Mouse (Mus musculus): ENCODE results near the gene Aars.
"Not testable (repeated sequence)": the region's sequence is repeated elsewhere in the genome, so short reads cannot be mapped to it uniquely, and the experiment has no call there.

Gene Aars

DNA sequence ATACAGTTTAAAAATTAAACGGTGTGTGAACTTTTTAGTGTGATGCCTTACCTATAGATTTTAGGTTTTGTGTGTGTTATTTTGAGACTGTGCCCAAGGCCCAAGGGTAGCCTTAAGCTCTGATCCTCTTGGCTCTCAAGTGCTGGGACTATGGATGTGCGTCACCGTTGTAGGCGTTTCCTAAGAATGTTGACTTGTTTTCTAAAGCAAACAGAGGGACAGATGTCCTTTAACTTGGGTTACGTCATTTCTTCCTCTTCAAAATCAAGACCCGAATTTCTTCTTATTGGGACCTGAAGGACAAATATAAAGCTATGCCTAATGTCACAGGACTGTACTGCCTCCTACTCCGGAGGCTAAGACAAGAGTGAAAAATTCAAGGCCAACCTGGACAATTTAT is at the start of gene Aars:
Gene Aars, plus strand, starts transcription at position 229 of the 400 bp plus-strand sequence.
- in situ Hi-C loops (cut with MseI, MboI): no loop called here

DNA sequence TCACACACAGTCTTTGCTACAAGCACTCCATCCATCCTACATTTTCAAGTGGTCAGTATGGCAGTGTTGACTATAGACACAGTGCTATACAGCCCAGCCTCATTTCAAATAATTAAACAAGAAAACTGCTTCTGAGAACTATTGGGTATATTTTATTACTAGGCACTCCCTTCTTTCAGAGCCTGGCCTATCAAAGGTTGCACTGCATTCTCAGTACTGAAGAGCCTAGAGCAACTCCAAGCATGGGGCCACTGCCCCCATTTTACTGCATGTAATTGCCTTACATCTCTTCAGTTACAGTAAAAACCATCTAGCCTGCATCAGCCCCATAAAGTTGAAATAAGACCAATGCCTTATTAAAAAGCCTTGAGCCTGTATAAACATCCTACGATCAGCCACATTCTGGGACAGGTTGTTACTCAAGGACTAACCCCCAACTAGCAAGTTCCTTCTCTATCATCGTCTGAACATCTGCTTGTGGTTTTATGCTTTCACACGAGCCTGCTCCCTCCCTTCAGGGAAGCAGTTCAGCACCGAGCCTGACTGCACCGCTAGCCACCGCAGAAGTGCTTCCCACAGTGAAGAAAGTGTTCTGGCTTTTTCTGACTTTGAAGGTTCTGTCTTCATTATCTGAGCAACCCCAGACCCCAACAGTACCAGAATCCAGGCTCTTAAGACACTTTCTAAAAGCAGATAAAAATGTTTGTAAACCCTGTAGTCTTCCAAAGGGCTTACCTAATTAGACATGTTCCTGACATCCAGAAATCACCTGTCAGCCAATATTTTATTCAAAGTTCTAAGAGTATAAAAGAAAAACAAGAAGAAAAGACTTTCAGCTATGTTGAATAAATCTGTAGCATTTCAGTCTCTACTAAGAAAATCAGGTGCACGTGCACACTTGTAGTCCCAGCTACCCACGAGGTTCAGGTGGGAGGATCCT is 44.9 kb upstream of the Aars start:
- in situ Hi-C loops (cut with MseI, MboI): no loop called here

DNA sequence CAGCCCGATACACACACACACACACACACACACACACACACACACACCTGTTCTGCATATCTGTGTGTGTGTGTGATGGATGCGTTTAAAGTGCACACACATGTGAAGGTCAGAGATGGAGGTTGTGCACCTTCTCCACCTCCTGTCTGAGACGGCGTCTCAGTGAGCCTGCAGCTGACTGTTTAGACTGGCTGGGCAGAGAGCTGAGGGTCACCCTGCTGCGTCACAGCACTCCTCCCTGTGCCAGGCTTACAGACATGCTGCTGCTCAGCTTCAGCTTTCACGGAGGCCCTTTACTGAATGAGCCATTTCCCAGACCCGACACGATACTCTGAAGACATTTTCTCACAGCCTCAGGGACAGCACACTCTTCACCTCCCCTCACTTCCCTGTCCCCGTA is 42.9 kb upstream of the Aars start:
- in situ Hi-C loops (cut with MseI, MboI): no loop called here

DNA sequence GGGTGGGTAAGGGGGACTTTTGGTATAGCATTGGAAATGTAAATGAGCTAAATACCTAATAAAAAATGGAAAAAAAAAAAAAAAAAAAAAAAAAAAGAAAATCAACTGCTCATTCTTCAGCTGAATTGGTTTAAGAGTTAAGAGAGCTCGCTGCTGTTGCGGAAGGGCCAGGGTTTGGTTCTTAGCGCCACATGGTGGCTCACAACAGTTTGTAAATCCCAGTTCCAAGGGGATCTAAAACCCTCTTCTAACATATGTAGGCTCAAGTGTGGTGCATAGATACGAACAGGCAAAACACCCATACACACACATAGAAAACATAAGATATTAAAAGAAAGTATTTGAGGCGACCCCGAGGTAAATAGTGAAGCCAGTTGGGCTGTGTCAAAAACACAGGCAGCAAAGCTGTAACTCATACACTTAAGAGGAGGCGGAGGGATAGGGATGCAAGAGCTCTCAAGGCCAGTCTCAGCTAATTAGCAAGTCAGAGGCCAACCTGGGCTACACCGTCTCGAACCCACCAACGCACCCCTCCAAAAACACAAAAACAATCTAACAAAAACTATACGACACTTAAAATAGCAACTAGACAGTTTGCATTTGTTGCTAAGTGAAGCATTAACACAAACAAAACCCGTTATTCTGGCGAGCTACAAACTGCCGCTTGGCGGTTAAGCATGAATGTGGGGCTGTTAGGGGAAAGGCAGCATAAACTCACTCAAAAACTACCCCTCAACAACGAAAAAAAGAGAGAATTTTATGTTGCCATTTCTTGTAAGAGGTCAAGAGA is 36.1 kb upstream of the Aars start:
- in situ Hi-C loops (cut with MseI, MboI): no loop called here

DNA sequence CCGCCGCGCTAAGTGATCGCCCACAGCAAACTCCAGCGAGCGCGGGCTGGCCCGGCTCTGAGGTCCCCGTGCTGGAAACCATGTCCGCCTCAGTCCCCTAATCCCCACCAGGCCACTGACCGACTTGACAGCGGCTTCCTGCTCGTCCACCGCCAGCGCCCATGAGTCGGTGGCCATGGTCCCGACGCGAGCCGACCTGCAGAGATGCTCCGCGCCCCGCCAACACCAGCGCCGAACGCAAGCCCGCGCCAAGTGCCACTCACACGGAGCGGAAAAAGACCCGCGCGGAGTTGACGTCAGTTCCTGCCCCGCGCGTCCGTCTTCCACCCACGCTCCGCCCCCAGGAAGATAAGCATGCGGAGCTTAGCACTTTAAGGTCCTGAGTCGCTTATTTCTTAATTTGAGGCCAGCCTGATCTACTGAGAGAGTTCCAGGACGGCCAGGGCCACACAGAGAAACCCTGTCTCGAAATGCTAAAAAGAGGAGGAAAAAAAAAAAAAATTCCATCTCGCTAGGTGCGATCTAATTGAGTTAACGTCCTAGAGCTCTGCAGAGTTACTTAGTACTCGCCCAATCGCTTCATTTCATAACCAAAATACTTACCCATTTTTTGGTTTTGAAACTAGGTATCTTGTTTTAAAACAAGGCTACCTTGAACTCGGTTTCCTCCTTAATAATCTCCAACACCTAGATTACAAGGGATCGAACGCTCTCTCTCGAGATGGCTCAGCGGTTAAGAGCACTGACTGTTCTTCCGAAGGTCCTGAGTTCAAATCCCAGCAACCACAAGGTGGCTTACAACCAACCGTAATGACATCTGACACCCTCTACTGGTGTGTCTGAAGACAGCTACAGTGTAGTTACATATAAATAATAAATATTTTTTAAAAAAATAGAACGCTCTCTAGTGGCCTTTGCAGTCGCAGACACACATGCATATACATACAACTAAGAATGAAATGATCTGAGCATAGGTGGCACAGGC is 35.1 kb upstream of the Aars start, which contains the start of gene Ddx19a:
Gene Ddx19a, minus strand, starts transcription at position 254 of the 985 bp plus-strand sequence.
- in situ Hi-C loops (cut with MseI, MboI): no loop called here

DNA sequence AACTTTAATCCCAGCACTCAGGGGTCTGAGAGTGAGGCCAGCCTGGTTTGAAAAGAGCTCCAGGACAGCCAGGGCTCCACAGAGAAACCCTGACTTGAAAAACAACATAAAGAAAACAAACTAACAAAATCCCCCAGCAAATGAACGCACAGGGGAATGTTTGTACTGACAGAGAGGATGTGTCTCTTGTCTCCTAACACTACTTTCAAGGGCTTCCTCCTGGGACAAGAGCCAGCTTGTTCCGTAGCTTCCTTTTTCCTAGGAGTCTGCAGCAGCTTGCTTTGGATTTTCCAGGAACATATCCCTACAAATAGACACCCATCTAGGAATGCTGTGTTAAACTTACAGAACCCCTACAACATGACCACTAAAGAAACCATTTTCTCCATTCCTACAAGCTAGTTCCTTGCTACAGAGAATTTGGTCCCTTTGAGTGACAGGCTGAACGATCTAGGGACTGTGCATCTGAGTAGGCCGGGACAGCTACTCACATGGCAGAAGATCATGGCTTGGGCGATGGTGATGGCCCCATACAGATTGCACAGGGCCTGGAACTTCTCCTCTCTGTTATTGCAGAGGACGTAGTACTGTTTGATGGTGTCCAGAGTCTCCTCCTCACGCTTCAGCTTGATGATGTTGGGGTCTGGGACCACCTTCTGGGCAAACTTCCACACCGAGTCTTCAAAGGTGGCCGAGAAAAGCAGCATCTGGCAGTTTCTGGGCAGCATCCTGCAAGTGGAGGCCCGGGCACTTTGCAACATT is 22.5 kb upstream of the Aars start:
- in situ Hi-C loops (cut with MseI, MboI): not testable (repeated sequence)

DNA sequence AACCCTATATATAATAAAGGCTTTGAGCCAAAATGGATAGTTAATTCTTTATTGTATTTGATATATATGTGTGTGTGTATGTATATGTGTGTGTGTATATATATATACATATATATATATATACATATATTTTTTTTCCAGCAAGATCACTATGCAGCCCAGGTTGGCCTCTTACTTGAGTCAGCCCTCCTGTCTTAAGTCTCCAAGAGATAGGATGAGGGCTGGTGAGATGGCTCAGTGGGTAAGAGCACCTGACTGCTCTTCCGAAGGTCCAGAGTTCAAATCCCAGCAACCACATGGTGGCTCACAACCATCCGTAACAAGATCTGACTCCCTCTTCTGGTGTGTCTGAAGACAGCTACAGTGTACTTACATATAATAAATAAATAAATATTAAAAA is 6.3 kb upstream of the Aars start:
- in situ Hi-C loops (cut with MseI, MboI): not testable (repeated sequence)

DNA sequence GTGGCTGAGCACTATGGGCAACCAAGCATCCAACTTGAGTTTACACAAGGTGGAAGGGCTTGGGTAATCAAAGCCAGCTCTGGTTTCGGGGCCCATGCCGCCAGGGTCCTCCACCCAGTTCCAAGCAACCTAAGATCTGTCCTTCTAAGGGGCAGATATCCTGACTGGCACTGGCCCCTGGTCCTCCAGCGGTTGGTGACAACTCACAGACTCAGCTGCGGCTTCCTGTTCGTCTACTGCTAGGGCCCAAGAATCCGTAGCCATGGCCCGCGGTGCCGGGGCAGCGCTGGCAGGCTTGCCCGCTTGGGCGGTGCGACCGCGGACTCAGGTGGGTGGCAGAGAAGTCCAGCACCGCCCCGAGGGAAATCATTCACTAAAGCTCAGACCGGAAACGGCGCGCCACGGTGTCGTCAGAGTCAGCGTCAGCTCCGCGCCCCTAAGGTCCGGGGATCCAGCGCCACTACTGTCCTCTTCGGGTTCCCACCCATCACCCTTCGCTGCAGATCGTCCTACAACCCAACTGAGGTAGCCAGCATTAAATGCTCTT is 5.5 kb upstream of the Aars start:
- in situ Hi-C loops (cut with MseI, MboI): no loop called here

DNA sequence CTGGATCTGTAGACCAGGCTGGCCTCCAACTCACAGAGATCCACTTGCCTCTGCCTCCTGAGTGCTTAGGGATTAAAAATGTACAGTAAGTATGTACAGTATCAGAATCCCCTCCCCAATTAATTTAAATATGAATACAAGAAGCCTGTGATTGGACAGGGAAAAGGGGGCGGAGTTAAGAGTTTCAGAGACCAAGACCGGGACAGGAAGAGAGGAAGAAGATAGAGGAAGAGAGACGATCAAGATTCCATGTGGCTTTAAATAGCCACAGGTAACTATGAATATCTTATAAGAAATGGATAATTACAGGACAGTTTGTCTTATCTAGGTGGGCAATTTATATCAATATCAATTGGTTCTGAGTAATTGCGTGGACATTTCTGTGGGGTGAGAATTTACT is 3.4 kb upstream of the Aars start:
- in situ Hi-C loops (cut with MseI, MboI): no loop called here

DNA sequence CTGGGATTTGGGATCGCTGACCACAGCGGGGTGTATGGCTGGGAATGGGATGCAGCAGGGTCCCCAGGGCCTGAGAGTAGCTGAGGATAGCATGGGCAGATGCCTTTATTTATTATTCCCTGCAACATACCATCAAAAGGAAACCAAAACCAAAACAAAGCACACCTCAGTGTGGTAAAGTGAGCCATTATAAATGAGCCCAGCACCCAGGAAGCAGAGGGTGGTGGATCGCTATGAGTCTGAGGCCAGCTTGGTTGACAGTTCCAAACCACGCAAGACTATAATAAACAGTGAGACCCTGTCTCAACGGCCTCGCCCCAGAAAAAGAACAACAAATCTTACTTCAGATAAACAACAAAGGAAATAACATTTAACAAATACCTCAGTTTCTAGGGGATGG is 2.9 kb upstream of the Aars start:
- in situ Hi-C loops (cut with MseI, MboI): no loop called here

DNA sequence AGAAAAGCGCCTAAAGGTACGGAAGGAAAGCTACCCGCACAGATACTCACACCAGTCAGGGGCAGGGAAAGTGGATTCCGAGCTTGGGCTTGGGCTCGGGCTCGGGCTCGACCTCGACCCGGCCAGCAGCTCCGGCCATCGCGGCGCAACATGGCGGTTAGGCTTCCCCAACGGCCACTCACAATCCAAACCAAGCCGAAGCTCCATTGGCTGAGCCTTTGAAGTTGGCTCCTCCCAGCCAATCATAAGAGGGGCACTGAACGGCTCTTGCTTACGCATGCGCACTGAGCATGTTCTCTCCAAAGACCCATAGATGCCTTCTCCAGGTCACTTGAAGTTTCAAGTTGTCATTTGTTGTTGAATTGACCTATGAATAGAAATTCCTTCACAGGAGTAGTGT is 1.4 kb upstream of the Aars start, which contains the start of gene Ddx19b:
Gene Ddx19b, minus strand, starts transcription at position 180 of the 400 bp plus-strand sequence.
- in situ Hi-C loops (cut with MseI, MboI): no loop called here

DNA sequence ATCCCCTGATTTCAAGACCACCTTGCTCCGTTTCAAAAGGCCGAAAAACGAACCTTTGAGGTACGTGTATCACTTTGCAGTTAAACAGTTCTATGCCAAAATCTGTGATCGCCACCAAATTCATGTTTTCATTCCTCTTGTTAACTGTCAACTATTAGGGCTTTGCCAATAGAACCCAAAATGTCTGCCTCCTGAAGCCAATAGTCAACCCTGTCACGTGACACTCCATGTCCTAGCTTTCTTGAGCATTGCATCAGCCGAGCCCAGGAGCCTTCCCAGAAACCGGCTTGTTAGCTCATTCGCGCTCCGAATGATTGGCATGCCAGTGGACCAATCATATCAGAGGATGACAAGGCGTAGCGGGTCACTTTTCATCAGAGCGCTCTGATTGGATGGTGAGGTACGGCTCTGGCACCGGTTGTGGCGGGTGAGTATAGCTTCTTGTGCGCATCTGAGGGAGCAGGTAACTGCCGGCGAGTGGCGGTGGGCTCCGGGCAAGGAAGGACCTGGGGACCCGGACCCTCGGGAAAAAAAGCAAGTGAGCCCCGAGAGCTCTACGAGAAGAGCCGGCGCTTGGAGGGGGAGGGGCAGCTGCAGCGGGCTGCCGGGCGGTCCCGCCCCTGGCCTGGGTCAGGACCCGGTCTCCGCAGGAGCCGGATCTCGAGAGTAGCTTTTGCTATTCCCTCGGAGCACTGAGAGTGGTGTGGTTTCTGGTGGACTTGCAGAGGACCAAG is 705 bp downstream of the Aars start:
- in situ Hi-C loops (cut with MseI, MboI): no loop called here

DNA sequence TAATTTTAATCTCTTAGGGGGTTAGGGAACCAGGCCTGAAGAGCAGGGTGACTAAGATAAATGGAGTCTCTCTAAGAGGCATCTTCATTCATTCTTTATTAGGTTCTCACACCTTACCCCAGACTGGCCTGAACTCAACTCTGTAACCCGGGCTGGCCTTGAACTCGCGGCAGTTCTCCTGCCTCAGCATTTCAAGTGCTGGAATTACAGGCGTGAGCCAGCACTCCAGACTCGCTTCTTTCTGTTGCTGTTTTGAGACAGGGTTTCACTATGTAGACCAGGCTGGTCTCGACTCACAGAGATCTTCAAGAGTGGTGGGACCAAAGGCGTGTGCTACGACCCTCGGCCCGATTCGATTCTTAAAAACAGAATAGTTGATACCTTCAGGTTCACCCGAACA is 1.3 kb downstream of the Aars start:
- in situ Hi-C loops (cut with MseI, MboI): no loop called here

DNA sequence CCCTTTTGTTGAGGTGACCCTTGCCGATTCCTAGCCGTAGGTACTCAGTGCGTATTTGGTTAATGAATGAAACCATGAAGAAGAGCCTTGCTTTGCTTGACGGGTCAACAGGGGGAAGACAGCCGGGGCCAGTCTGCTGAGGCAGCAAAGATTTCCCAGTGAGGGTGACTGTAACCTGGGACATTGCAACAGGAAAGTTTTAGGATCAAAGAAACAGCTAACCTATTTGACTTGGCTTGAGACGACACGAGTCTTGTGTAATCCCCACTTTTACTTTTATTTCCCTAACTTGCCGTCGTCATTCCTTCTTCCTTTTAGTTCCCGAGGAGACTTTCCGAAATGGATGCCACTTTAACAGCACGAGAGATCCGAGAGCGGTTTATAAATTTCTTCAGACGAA is 3.6 kb downstream of the Aars start:
- in situ Hi-C loops (cut with MseI, MboI): no loop called here

DNA sequence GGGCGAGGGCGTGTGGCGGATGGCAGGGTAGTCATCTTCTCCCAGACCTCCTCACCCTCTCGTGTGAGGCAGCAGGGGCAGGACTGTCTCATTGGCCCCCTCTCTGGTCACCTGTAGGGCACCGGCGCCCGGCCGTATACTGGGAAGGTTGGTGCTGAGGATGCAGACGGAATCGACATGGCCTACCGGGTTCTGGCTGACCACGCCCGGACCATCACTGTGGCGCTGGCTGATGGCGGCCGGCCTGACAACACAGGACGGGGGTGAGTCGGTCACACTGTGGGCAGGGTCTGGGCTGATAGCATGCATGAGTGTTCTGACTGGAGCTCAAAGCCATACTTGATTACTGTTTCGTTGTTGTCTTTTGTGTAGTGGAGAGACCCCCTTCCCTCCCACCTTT is 9.6 kb downstream of the Aars start:
- in situ Hi-C loops (cut with MseI, MboI): no loop called here

DNA sequence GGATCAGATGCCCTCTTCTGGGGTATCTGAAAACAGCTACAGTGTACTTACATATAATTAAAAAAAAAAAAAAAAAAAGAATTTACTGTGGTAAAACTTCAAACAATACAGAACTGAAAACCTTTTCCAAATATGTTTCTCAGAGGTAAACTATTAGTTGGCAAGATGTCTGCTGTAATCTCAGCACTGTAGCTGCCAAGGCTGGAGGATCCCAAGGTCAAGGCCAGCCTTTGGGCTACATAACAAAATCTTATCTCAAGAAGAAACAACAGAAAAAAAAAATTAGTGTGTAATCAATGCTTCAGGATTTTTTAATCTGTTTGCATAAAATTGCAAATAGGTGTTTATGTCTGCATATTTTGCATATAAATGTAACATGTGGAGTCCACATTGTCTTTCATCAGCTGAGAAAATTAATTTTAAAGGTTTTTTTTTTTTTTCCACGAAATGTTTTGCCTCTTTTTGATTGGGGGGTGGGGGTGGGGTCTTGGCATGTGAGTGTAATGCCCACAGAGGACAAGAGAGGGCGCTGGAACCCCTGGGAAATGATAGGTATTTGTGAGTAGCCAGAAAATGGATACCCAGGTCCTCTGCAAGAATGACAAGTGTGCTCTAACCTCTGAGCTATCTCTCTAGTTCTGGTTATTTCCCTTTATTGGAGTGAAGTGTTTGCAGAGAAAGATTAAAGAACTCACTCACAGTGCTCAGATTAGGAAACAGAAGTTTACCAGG is 11.2 kb downstream of the Aars start:
- in situ Hi-C loops (cut with MseI, MboI): no loop called here

DNA sequence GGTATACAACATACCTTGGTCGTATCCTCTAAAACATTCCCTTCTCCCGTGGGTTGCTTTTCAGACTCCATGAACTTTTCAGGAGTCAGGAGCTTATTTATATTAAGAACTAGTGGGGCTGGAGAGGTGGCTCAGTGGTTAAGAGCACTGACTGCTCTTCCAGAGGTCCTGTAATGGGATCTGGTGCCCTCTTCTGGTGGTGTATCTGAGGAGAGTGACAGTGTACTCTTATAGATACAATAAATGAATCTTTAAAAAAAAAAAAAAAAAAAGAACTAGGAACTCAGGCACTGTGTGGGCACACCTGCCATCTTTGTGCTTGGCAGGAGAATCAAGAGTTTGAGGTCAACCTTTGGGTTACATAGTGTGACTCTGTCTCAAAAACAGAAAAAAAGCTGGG is 15.8 kb downstream of the Aars start:
- in situ Hi-C loops (cut with MseI, MboI): no loop called here

DNA sequence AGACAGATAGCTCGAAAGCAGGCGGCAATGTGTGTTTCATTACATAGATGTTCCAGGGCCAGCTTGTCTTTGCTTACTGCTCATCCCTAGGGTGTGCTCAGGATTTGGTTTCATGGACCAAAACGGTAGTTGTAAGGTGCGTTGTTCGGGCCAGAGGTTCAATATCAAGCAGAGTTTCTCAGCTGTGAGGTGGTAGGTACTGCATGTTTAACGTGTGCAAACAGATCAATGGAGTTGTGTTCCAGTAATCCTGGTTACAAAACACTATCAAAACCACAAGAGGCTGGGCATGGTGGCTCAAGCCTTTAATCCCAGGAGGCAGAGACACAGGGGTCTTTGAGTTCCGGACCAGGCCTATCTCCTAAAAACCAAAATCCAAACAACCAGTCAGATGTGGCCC is 16.2 kb downstream of the Aars start:
- in situ Hi-C loops (cut with MseI, MboI): no loop called here
